Comparison of ENCODE assay signal across 9 mouse cellular contexts in genomic region chr9:53254368-53254767, GRCm38 (mm10). TPM values are rescaled to one million over a fixed set of nuclear protein-coding genes. Genes with fewer than 3 reads are reported as not detected.
DNase-seq lines count a peak whose midpoint lies in the region; ATAC-seq and TF ChIP-seq lines count a peak whose summit lies in the region.
"Had no signal": no experiment of that assay in that cellular context is flagged by ENCODE, and none has a peak within 500 bp of the region (broad histone marks: within the 10 kb centered on the region; RNA-seq: fewer than 3 reads in every experiment).

No protein-coding gene starts in this region.

- 11% methylated on average over 4 of the region's 4 CpGs for WGBS in embryonic facial prominence, embryonic 10.5 days
- WGBS in lung, embryonic 14.5 days: 4% methylated on average over 4 of the region's 4 CpGs

- in situ Hi-C loops in CH12.LX (cut with MboI; ENCODE audit: low pct_ligation_motif_present, low pct_unique_long_range_greater_than_20kb, low sequenced_read_pairs): loop anchor here (10.0 kb wide), 1 partner anchor 420 kb away; the partner anchor contains the start of gene Cul5

- peak; percentile 67 for ATAC-seq in lung, embryonic 14.5 days (ENCODE audit: insufficient read depth)

- no peaks in the 10 kb centered on the region for H3K79me2 ChIP-seq in CH12.LX (replicated peaks; ENCODE audit: control insufficient read depth, extremely low read depth, insufficient read depth, poor library complexity, severe bottlenecking)

- DNase-seq in CH12.LX (ENCODE audit: extremely low read depth): peak; percentile 81
- DNase-seq in adrenal gland, postnatal 10 days: peak; percentile 82
- peak; percentile 70 for DNase-seq in embryonic facial prominence, embryonic 10.5 days (ENCODE audit: low spot score)
- peak; percentile 62 for DNase-seq in heart, adult 8-10 months (ENCODE audit: low spot score)
- peak; percentile 87 to 89 for DNase-seq in kidney, postnatal 4 days
- DNase-seq in lung, embryonic 14.5 days: peak; percentile 95
- peak; percentile 89 for DNase-seq in retina, embryonic 14.5 days (ENCODE audit: low spot score)
- peak; percentile 49 to 70 for DNase-seq in thymus, postnatal 36 days

- H3K27ac ChIP-seq in CH12.LX (ENCODE audit: insufficient read depth, low read depth): no peak overlapping the region
- no peak overlapping the region for H3K27ac ChIP-seq in embryonic facial prominence, embryonic 10.5 days (replicated peaks)
- H3K27ac ChIP-seq in lung, embryonic 14.5 days (ENCODE audit: low read depth): no peak overlapping the region
- H3K27ac ChIP-seq: heart, embryonic 15.5 days had no signal

- H3K27me3 ChIP-seq in CH12.LX (replicated peaks): no peaks in the 10 kb centered on the region
- no peaks in the 10 kb centered on the region for H3K27me3 ChIP-seq in embryonic facial prominence, embryonic 10.5 days (replicated peaks; ENCODE audit: low read depth, poor library complexity, severe bottlenecking)
- no peaks in the 10 kb centered on the region for H3K27me3 ChIP-seq in lung, embryonic 14.5 days (ENCODE audit: insufficient read depth, low read length)

- no peak for TF ChIP-seq POLR2A in CH12.LX (IDR thresholded peaks at IDR 0.05; ENCODE audit: low read depth, low read length)

- H3K9ac ChIP-seq in CH12.LX (ENCODE audit: insufficient read depth, low read depth): no peak overlapping the region
- no peak overlapping the region for H3K9ac ChIP-seq in lung, embryonic 14.5 days
- H3K9ac ChIP-seq: heart, embryonic 15.5 days had no signal

- H3K4me3 ChIP-seq in CH12.LX (replicated peaks in 1 of 3; ENCODE audit: low read depth in 2 of 3, low read length in 2 of 3, poor library complexity in 1 of 3): no peak overlapping the region
- no peak overlapping the region for H3K4me3 ChIP-seq in embryonic facial prominence, embryonic 10.5 days
- no peak overlapping the region for H3K4me3 ChIP-seq in lung, embryonic 14.5 days (ENCODE audit: low read depth, low read length)
- H3K4me3 ChIP-seq: heart, embryonic 15.5 days had no signal

- dilution Hi-C loops in CH12.LX (cut with MboI; ENCODE audit: extremely low pct_ligation_motif_present, extremely low pct_unique_long_range_greater_than_20kb, low sequenced_read_pairs): no loop called here

- H3K9me3 ChIP-seq in CH12.LX (replicated peaks; ENCODE audit: low read length): no peaks in the 10 kb centered on the region
- H3K9me3 ChIP-seq in embryonic facial prominence, embryonic 10.5 days: no peaks in the 10 kb centered on the region
- no peaks in the 10 kb centered on the region for H3K9me3 ChIP-seq in lung, embryonic 14.5 days (ENCODE audit: low read depth, low read length)
- H3K9me3 ChIP-seq: heart, embryonic 15.5 days had no signal

- TF ChIP-seq EP300 in CH12.LX (IDR thresholded peaks at IDR 0.05; ENCODE audit: low read length): no peak

- no peaks in the 10 kb centered on the region for H3K36me3 ChIP-seq in CH12.LX (replicated peaks in 1 of 2; ENCODE audit: control insufficient read depth in 1 of 2, insufficient read depth in 1 of 2, low read length in 1 of 2)
- H3K36me3 ChIP-seq in embryonic facial prominence, embryonic 10.5 days (replicated peaks): no peaks in the 10 kb centered on the region
- H3K36me3 ChIP-seq in lung, embryonic 14.5 days (ENCODE audit: insufficient read depth): no peaks in the 10 kb centered on the region
- H3K36me3 ChIP-seq: heart, embryonic 15.5 days had no signal

- TF ChIP-seq RAD21 in CH12.LX (IDR thresholded peaks at IDR 0.05; ENCODE audit: low read depth, low read length): peak; percentile 96

- peak; percentile 39 to 96; a peak in 3 of 4 replicates for TF ChIP-seq CTCF in CH12.LX (conservative IDR thresholded peaks at IDR 0.05 in 1 of 2, IDR thresholded peaks at IDR 0.05 in 1 of 2; ENCODE audit: low read depth in 2 of 2, low read length in 2 of 2)
- peak; percentile 93 for TF ChIP-seq CTCF in lung, embryonic 14.5 days (IDR thresholded peaks at IDR 0.05; ENCODE audit: low read depth)

- no peaks in the 10 kb centered on the region for H3K4me1 ChIP-seq in CH12.LX (ENCODE audit: control insufficient read depth in 1 of 2, insufficient read depth in 2 of 2)
- peaks cover 10% of the 10 kb centered on the region for H3K4me1 ChIP-seq in embryonic facial prominence, embryonic 10.5 days
- no peaks in the 10 kb centered on the region for H3K4me1 ChIP-seq in lung, embryonic 14.5 days (ENCODE audit: insufficient read depth)
- H3K4me1 ChIP-seq: heart, embryonic 15.5 days had no signal

- no peak overlapping the region for H3K4me2 ChIP-seq in CH12.LX (ENCODE audit: insufficient read depth, low read depth, poor library complexity, severe bottlenecking)
- no peak overlapping the region for H3K4me2 ChIP-seq in lung, embryonic 14.5 days
- H3K4me2 ChIP-seq: heart, embryonic 15.5 days had no signal

TF ChIP-seq in CH12.LX, 34 proteins besides CTCF, POLR2A, EP300 and RAD21:
- TF ChIP-seq ZNF384 (IDR thresholded peaks at IDR 0.05; ENCODE audit: low read depth, low read length): peak; percentile 4; the same call in 1 of the 2 replicates
- peak; percentile 34; the same call in 1 of the 2 replicates for TF ChIP-seq MYC (IDR thresholded peaks at IDR 0.05; ENCODE audit: low read depth, low read length)
- TF ChIP-seq ZC3H11A (IDR thresholded peaks at IDR 0.05; ENCODE audit: low read depth, low read length): peak; percentile 79
- no peak for TF ChIP-seq IRF4 (IDR thresholded peaks at IDR 0.05; ENCODE audit: low read depth, low read length)
- 0 out of 2 replicates have a peak, but pooled peaks have one; percentile 10 for TF ChIP-seq BHLHE40 (IDR thresholded peaks at IDR 0.05; ENCODE audit: low read depth, low read length)
- TF ChIP-seq TCF12 (IDR thresholded peaks at IDR 0.05; ENCODE audit: low read depth, low read length): no peak
- TF ChIP-seq ETS1 (conservative IDR thresholded peaks at IDR 0.05; ENCODE audit: low read depth, low read length): no peak
- TF ChIP-seq SMC3 (IDR thresholded peaks at IDR 0.05; ENCODE audit: low read depth, low read length): peak; percentile 90

RNA-seq across cellular contexts. Expression of gene Ddx10, which starts 6.5 kb away (rescaled TPM):
- 23.4 and 29.1 TPM in 2 replicates for total RNA-seq in CH12.LX (2012; rRNA removed)
- 36.1 and 39.2 TPM in 2 replicates for total RNA-seq in CH12.LX (2014; rRNA removed)
- polyA plus RNA-seq in CH12.LX (2012; ENCODE audit: insufficient read length, low read depth): 64.2 and 65.1 TPM in 2 replicates
- total RNA-seq in adrenal gland, postnatal 10 days (2021): 10 to 100 TPM; 17.9 to 20.4 TPM
- polyA plus RNA-seq in embryonic facial prominence, embryonic 10.5 days (2016; fragmentation: Nextera tagmentation; extraction: Ambion mirVana): 30.3 and 30.8 TPM in 2 replicates
- total RNA-seq in heart, adult 8-10 months (2022): 10 to 100 TPM in 1 of 4 experiments, 1 to 10 TPM in 3; 9.5 to 10.5 (median 9.7) TPM
- 29.4 and 30.8 TPM in 2 replicates for polyA plus RNA-seq in lung, embryonic 14.5 days (2014; fragmentation: Nextera tagmentation; extraction: Ambion mirVana)

RNA-seq across cellular contexts. Expression of gene Exph5, which starts 47.1 kb away (rescaled TPM):
- total RNA-seq in CH12.LX (2012; rRNA removed) (not detected in 2 replicates), CH12.LX (2014; rRNA removed) (not detected in 2 replicates)
- polyA plus RNA-seq in CH12.LX (2012; ENCODE audit: insufficient read length, low read depth): 0.04 TPM in 1 of 2 replicates, not detected in the other
- 1 to 10 TPM in 1 of 2 experiments, under 1 TPM in 1; 0.70 to 1.1 TPM for total RNA-seq in adrenal gland, postnatal 10 days (2021)
- 1.7 TPM in 2 replicates for polyA plus RNA-seq in embryonic facial prominence, embryonic 10.5 days (2016; fragmentation: Nextera tagmentation; extraction: Ambion mirVana)
- under 1 TPM; 0.13 to 0.56 (median 0.24) TPM for total RNA-seq in heart, adult 8-10 months (2022)
- 5.0 and 5.6 TPM in 2 replicates for polyA plus RNA-seq in lung, embryonic 14.5 days (2014; fragmentation: Nextera tagmentation; extraction: Ambion mirVana)
